Mouse (Mus musculus) liver, embryonic 13.5 days (tissue): ENCODE measurements around the gene Sema3e. TPM values are rescaled to one million over a fixed set of nuclear protein-coding genes. Genes with fewer than 3 reads are reported as not detected.

Experiments used
- ATAC-seq: fragments of 200-750 bp; cut with Nextera tagmentation; 2 replicates; pipeline ENCODE4 v1.8.0; 2017; ENCODE audit warnings: low read depth, mild to moderate bottlenecking, moderate number of reproducible peaks, moderate library complexity
- DNase-seq: peaks from one replicate; pipeline ENCODE4 v3.0.0; 2022
- H3K27ac ChIP-seq: fragments of 300-500 bp; sonication (generic); 2 replicates; pipeline ENCODE4 v1.5.1; 2015; ENCODE audit warnings: moderate library complexity, mild to moderate bottlenecking, inconsistent platforms
- H3K27me3 ChIP-seq: fragments of 300-500 bp; sonication (generic); 2 replicates; pipeline ENCODE4 v1.6.1; 2015; ENCODE audit warnings: mild to moderate bottlenecking, inconsistent platforms
- H3K36me3 ChIP-seq: fragments of 300-500 bp; sonication (generic); 2 replicates; pipeline ENCODE4 v1.6.1; 2015; ENCODE audit warnings: mild to moderate bottlenecking, inconsistent platforms
- H3K4me1 ChIP-seq: fragments of 300-500 bp; sonication (generic); replicated peaks from 2 replicates; pipeline ENCODE4 v1.6.1; 2015; ENCODE audit warnings: inconsistent platforms
- H3K4me2 ChIP-seq: fragments of 300-500 bp; sonication (generic); 2 replicates; pipeline ENCODE4 v1.6.1; 2015; ENCODE audit warnings: inconsistent platforms, mild to moderate bottlenecking, moderate library complexity
- H3K4me3 ChIP-seq: fragments of 300-500 bp; sonication (generic); replicated peaks from 2 replicates; pipeline ENCODE4 v1.5.1; 2015; ENCODE audit warnings: mild to moderate bottlenecking, inconsistent platforms
- H3K9ac ChIP-seq: fragments of 300-500 bp; sonication (generic); 2 replicates; pipeline ENCODE4 v1.6.1; 2015; ENCODE audit warnings: mild to moderate bottlenecking, inconsistent platforms
- H3K9me3 ChIP-seq: fragments of 300-500 bp; sonication (generic); replicated peaks from 2 replicates; pipeline ENCODE4 v1.6.1; 2016; ENCODE audit warnings: inconsistent platforms
- WGBS: fragments of 180-500 bp; shearing (Covaris S2); methylation state at CpG from one replicate; pipeline ENCODE4 v1.1.7; 2015; ENCODE audit not compliant: insufficient replicate concordance; 5-methylcytosine and 5-hydroxymethylcytosine counted together
- polyA plus RNA-seq: library from polyadenylated mRNA; unstranded; fragments of >200 nt; fragmentation: Nextera tagmentation; extraction: Ambion mirVana; gene quantifications from 2 replicates; pipeline ENCODE4 v1.2.1, GENCODE M21; 2015

Sema3e gene
- polyA plus RNA-seq, 1 experiment from 2014 or later: 0.06 TPM

DNA sequence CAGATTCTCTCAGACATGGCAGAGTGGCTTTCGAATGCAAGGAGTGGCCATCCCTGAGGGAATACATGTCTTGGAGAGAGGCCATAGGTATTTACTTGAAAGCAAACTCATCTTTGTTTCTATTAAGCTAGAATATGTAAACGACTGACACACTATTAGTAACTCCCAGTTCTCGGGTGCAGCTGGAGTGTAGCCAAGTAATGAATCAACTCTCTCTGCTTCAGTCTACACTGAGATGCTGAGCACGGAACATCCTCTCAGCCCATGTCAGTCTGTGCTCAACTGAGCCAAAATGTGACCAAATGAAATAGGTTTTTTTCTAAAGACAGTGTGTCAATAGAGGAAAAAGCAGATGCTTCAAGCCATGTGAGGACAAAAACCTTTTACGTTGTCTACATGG lies 137.5 kb downstream of the Sema3e start:
- 59% methylated on average over 5 of the region's 5 CpGs for WGBS
- Histone ChIP-seq H3K4me1 (no peaks in the 10 kb centered on the region), H3K27ac (no peak overlapping the region), H3K9ac (no peak overlapping the region), H3K4me3 (no peak overlapping the region), H3K4me2 (no peak overlapping the region), H3K36me3 (no peaks in the 10 kb centered on the region), H3K27me3 (no peaks in the 10 kb centered on the region), H3K9me3 (no peaks in the 10 kb centered on the region)
- DNase-seq (no peak), ATAC-seq (no peak)

DNA sequence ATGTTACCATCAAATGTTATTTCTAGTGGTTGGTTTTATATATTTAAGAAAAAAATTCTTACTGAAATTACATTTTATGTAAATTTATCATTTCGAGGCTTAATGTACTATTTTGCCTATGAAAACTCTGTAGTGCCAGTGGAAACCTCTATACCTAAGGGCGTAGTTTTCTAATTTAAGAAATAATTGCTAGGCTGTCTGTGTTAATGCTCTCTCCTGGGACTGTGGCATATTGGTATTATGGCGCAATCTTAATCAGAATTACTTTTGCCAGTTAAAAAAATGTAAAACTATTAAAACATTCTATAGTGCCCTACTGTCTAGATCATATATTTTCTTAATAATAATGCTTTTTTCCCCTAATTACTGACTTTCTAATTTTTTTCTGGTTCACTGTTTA lies 138.2 kb downstream of the Sema3e start:
- Histone ChIP-seq H3K4me2 (no peak overlapping the region), H3K27ac (no peak overlapping the region), H3K36me3 (no peaks in the 10 kb centered on the region), H3K4me1 (no peaks in the 10 kb centered on the region), H3K27me3 (no peaks in the 10 kb centered on the region), H3K9ac (no peak overlapping the region), H3K4me3 (no peak overlapping the region), H3K9me3 (no peaks in the 10 kb centered on the region)
- ATAC-seq: no peak
- 62% methylated on average over 3 of the region's 3 CpGs for WGBS
- no peak for DNase-seq

DNA sequence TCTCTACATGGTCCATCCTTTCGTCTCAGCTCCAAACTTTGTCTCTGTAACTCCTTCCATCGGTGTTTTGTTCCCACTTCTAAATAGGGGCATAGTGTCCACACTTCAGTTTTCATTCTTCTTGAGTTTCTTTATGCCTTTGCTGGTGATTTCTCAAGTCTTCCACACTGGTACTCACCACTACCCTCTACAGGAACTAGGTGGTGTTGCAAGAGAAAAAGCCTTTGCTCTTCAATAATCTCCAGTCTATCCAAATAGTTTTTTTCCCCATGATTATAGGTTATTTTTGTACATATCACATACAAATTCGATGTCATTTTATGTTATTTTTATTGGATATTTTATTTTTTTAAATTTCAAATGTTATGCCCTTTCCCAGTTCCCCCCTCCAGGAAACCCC lies 142.7 kb downstream of the Sema3e start:
- ATAC-seq: no peak
- H3K9ac ChIP-seq: no peak overlapping the region
- no peaks in the 10 kb centered on the region for H3K4me1 ChIP-seq
- H3K27me3 ChIP-seq: no peaks in the 10 kb centered on the region
- no peak overlapping the region for H3K4me3 ChIP-seq
- 43% methylated on average over 3 of the region's 3 CpGs for WGBS
- no peak overlapping the region for H3K4me2 ChIP-seq
- H3K36me3 ChIP-seq: no peaks in the 10 kb centered on the region
- no peaks in the 10 kb centered on the region for H3K9me3 ChIP-seq
- no peak overlapping the region for H3K27ac ChIP-seq
- no peak for DNase-seq

DNA sequence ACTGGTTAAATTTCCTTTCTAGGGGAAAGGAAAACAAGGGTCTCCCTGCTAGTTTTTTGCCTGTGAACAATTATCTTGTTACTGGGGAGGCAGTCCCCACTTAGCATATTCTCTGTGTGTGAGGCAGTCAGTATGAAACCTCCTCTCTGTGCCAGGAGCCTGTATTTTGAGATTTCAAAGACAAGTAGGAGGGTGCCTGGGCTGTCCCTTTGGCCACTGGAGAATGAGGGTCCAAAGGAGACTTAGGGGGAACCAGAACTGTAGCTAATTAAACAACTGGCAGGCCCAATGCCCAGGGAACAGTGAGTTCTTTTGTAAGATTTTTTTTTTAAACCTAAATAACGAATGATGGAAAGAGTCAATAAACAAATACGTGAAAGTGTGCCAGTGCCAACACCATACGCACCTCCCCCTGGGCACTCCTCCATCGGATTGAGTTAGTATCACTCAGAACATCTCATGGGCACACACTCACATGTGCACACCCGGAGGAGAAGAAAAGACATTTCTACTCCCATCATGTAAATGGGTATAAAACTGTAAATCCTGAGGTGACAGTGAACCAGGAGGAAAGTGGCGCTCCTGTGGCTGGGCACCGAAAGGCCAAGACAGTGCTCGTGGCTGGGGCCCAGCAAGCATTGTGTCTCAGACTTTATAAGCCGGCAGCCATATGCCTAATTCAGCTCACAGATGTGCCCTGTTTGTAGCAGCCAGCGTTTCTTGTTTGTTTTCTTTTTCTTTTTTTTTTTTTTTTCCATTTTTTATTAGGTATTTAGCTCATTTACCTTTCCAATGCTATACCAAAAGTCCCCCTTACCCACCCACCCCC lies 148.5 kb downstream of the Sema3e start:
- no peak overlapping the region for H3K27ac ChIP-seq
- no peaks in the 10 kb centered on the region for H3K27me3 ChIP-seq
- H3K4me2 ChIP-seq: no peak overlapping the region
- H3K36me3 ChIP-seq: no peaks in the 10 kb centered on the region
- ATAC-seq (no peak), DNase-seq (no peak)
- no peak overlapping the region for H3K4me3 ChIP-seq
- H3K9me3 ChIP-seq: no peaks in the 10 kb centered on the region
- H3K9ac ChIP-seq: no peak overlapping the region
- no peaks in the 10 kb centered on the region for H3K4me1 ChIP-seq
- 72% methylated on average over 10 of the region's 10 CpGs for WGBS

DNA sequence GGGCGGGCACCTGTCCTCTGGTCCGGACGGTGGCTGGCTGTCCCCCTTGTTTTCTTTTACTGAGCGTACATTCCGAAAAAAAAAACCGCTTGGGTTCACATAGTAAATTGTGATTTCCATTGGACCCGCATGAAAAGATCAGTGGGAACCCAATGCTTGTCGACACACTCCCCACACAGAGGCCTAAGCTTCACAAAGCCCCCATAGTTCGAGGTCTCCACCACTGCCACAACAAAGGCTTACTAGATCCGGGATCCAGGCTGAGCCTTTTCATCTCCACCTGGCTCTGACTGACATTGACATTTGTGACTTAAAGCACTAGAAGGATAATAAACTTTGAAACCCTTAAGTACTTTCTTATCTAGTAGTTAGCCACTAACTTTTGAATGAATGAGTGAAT lies 155.5 kb downstream of the Sema3e start:
- no peaks in the 10 kb centered on the region for H3K36me3 ChIP-seq
- H3K27me3 ChIP-seq: no peaks in the 10 kb centered on the region
- WGBS: 78% methylated on average over 10 of the region's 10 CpGs
- no peak overlapping the region for H3K4me2 ChIP-seq
- H3K9ac ChIP-seq: no peak overlapping the region
- no peak overlapping the region for H3K4me3 ChIP-seq
- no peaks in the 10 kb centered on the region for H3K9me3 ChIP-seq
- DNase-seq: no peak
- H3K4me1 ChIP-seq: no peaks in the 10 kb centered on the region
- no peak overlapping the region for H3K27ac ChIP-seq
- no peak for ATAC-seq

DNA sequence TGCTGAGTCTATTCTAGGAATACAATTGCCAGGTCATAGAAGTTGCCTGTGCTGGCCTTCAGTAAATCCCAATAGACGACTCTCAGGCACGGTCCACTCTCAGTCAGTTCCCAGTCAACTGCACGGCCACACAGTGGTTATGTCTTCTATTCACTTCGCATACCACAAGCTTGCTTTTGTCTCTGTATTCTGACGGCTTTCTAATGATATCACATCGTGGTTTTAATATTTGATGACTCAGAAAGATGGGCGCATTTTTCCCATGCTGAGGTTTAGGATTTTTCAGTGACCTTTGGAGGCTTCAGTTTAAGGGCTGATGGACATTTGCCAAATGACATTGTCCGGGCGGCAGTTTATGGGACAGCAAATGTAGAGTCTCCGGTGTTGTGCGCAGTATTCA lies 157.1 kb downstream of the Sema3e start:
- ATAC-seq (no peak), DNase-seq (no peak)
- Histone ChIP-seq H3K4me2 (no peak overlapping the region), H3K9me3 (no peaks in the 10 kb centered on the region), H3K27ac (no peak overlapping the region), H3K27me3 (no peaks in the 10 kb centered on the region), H3K36me3 (no peaks in the 10 kb centered on the region), H3K4me3 (no peak overlapping the region), H3K9ac (no peak overlapping the region), H3K4me1 (no peaks in the 10 kb centered on the region)
- WGBS: 76% methylated on average over 11 of the region's 11 CpGs

DNA sequence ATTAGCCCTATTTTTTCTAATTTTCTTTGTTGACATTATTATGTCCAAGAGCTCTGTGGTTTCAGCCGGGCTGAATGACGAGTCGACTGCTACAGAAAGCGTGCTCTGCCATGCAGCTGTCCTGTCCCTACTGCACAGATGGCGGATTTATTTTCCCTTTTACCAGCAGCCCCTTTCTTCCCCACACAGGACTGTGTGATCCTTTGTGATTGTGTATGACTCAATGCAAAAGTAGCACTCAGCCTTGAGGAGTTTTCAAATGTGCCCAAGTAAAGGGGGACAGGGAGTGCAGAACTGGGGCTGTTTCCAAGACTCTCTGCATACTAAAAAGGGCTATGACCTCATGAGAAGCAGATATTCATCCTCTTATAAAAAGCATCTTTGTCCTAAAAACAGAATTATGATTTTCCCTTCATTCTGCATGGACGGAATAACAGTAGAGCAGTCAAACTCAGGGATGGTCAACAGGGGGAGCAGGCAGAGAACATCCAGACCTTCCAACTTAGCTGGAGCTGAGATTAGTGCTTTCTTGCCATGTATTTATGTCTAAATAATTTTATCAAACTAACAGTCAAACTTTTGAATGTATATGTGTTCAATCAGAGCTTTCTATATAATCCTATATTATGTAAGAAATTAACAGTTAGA lies 170.2 kb downstream of the Sema3e start:
- H3K27ac ChIP-seq: no peak overlapping the region
- H3K4me3 ChIP-seq: no peak overlapping the region
- H3K36me3 ChIP-seq: no peaks in the 10 kb centered on the region
- DNase-seq: no peak
- no peaks in the 10 kb centered on the region for H3K9me3 ChIP-seq
- ATAC-seq: no peak
- no peak overlapping the region for H3K9ac ChIP-seq
- WGBS: 58% methylated on average over 6 of the region's 6 CpGs
- H3K27me3 ChIP-seq: no peaks in the 10 kb centered on the region
- no peaks in the 10 kb centered on the region for H3K4me1 ChIP-seq
- no peak overlapping the region for H3K4me2 ChIP-seq

DNA sequence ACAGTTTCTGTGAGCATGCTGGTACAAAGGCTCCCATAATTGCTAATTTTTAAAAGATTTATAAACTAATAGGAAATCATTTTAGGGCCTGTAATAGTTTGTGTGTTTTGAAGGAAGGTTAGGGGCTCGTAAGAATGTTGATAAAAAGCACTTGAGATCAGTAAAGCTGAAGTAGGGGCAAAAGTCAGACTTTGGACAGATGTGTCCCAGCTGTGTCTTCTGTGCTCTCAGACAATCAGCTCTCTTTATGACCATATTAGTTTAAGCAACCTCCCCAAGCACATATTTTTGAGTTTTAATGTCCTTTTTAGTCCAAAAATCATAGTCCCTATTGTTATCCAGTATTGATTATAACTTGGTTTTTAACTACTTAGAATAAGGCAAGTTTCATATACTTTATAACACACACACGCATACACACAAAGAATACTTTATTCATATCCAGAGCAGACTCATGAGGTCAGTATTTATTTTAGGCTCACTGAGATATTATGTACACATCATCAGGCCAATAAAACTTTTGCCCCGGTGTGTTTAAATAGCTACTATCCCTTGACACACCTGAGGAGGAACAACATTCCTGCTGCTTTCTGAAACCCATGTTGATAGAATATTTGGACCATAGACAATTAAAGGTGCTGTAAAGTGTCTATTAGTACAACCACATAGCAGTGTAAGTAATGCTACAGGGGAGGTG lies 173.4 kb downstream of the Sema3e start:
- H3K4me1 ChIP-seq: no peaks in the 10 kb centered on the region
- H3K36me3 ChIP-seq: no peaks in the 10 kb centered on the region
- H3K9me3 ChIP-seq: no peaks in the 10 kb centered on the region
- no peak overlapping the region for H3K4me2 ChIP-seq
- no peak overlapping the region for H3K4me3 ChIP-seq
- H3K27ac ChIP-seq: no peak overlapping the region
- DNase-seq (no peak), ATAC-seq (no peak)
- H3K27me3 ChIP-seq: no peaks in the 10 kb centered on the region
- 63% methylated on average over 3 of the region's 3 CpGs for WGBS
- H3K9ac ChIP-seq: no peak overlapping the region

DNA sequence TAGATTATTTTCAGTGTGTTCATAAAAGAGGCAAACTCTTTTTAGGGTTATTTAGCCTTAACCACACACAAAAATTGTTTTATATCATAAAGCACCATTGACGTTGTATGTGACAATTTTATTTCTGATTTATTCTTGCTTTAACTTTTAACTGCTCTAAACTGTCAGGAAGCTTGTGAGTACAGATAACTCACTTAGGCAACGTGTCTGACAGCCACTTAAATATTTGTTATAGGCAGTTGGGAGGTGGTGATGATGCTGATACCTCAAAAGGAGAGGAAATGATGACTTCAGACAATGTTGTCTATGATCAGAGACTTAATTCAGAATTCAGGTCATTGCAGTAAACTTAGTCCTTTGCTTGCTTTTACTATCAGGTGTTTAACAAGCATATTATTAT lies 181.7 kb downstream of the Sema3e start:
- H3K4me1 ChIP-seq: no peaks in the 10 kb centered on the region
- no peak for DNase-seq
- no peaks in the 10 kb centered on the region for H3K9me3 ChIP-seq
- no peak overlapping the region for H3K27ac ChIP-seq
- H3K27me3 ChIP-seq: no peaks in the 10 kb centered on the region
- H3K36me3 ChIP-seq: no peaks in the 10 kb centered on the region
- H3K4me3 ChIP-seq: no peak overlapping the region
- no peak overlapping the region for H3K4me2 ChIP-seq
- no peak overlapping the region for H3K9ac ChIP-seq
- 38% methylated on average over 2 of the region's 2 CpGs for WGBS
- no peak for ATAC-seq

DNA sequence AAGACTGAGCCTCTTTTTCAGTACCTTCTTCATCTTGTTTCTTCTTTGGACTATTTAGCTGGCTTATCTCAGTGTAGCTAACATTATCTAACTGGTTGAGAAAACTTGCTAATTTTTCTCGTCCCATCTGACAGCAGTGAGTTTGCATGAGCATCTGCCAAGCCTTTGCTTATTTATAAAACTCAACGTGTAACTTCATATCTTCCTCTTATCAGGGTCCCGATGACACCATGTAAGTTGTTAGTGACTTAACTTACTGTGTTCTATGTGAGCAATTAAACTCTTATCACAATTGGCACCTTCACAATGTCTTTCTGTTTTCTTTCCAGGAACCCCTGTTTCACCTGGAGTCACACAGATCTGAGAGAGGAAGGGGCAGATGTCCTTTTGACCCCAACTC lies 184.9 kb downstream of the Sema3e start:
- Histone ChIP-seq H3K4me1 (no peaks in the 10 kb centered on the region), H3K27ac (no peak overlapping the region), H3K27me3 (no peaks in the 10 kb centered on the region), H3K9ac (no peak overlapping the region), H3K9me3 (no peaks in the 10 kb centered on the region), H3K4me2 (no peak overlapping the region), H3K4me3 (no peak overlapping the region), H3K36me3 (no peaks in the 10 kb centered on the region)
- WGBS: 35% methylated on average over 3 of the region's 3 CpGs
- DNase-seq: no peak
- no peak for ATAC-seq

DNA sequence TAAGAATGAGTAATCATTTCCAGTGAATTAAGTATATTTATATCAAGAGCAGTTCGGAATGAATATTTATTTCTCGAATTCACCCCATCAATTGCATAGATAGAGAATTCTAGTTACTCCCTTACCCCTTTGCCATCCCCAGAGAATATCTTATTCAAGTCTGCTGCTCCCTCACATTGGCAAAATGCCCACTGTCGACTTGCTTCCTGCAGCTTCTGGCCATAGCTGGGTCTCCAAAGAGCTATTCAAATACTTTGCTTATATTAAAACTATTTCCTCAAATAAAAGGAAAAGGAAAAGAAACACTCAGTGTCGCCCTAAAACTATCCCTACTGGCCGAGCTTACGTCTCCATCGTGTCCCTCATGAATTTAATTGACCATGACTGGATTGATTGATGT lies 191.1 kb downstream of the Sema3e start:
- Histone ChIP-seq H3K4me3 (no peak overlapping the region), H3K27ac (no peak overlapping the region), H3K4me1 (no peaks in the 10 kb centered on the region), H3K27me3 (no peaks in the 10 kb centered on the region), H3K4me2 (no peak overlapping the region), H3K9me3 (no peaks in the 10 kb centered on the region), H3K9ac (no peak overlapping the region), H3K36me3 (no peaks in the 10 kb centered on the region)
- DNase-seq (no peak), ATAC-seq (no peak)
- 57% methylated on average over 7 of the region's 7 CpGs for WGBS
